Mouse (Mus musculus): ENCODE measurements around the gene 4930550C14Rik. TPM values are rescaled to one million over a fixed set of nuclear protein-coding genes. Genes with fewer than 3 reads are reported as not detected.

The 4930550C14Rik gene
- polyA plus RNA-seq, 1 experiment, result not detected

- H3K4me1 ChIP-seq (ENCODE audit: control insufficient read depth, insufficient read depth, low read length), result no peaks in the 10 kb centered on the region
Measured at GRCm38 (mm10) chr9:53408953-53409361, 6.8 kb downstream of the 4930550C14Rik start.

GRCm38 (mm10) chr9:53409427-53409826, 7.3 kb downstream of the 4930550C14Rik start:
- no peaks in the 10 kb centered on the region for H3K4me1 ChIP-seq (ENCODE audit: control insufficient read depth, insufficient read depth, low read length)
- TF ChIP-seq CTCF (IDR thresholded peaks at IDR 0.05; ENCODE audit: control insufficient read depth, insufficient read depth, low read length) (no peak), POLR2A (IDR thresholded peaks at IDR 0.05; ENCODE audit: borderline replicate concordance, control insufficient read depth, low read depth, low read length) (no peak)
- 75% methylated on average over 3 of the region's 3 CpGs for WGBS
- no peak overlapping the region for H3K27ac ChIP-seq (ENCODE audit: control insufficient read depth, insufficient read depth, low read depth, low read length, poor library complexity)
- no peak overlapping the region for H3K4me3 ChIP-seq (replicated peaks; ENCODE audit: control insufficient read depth, low read depth, low read length)

More at GRCm38 (mm10) chr9:53408953-53409361, 6.8 kb downstream of the 4930550C14Rik start:
- no peak for TF ChIP-seq CTCF (IDR thresholded peaks at IDR 0.05; ENCODE audit: control insufficient read depth, insufficient read depth, low read length)
- no peak for TF ChIP-seq POLR2A (IDR thresholded peaks at IDR 0.05; ENCODE audit: borderline replicate concordance, control insufficient read depth, low read depth, low read length)
- H3K4me3 ChIP-seq (replicated peaks; ENCODE audit: control insufficient read depth, low read depth, low read length), result no peak overlapping the region
- 79% methylated on average over 2 of the region's 2 CpGs for WGBS
- no peak overlapping the region for H3K27ac ChIP-seq (ENCODE audit: control insufficient read depth, insufficient read depth, low read depth, low read length, poor library complexity)

GRCm38 (mm10) chr9:53422133-53422896, 20.2 kb downstream of the 4930550C14Rik start:
- no peaks in the 10 kb centered on the region for H3K4me1 ChIP-seq (ENCODE audit: control insufficient read depth, insufficient read depth, low read length)
- H3K4me3 ChIP-seq (replicated peaks; ENCODE audit: control insufficient read depth, low read depth, low read length), result no peak overlapping the region
- H3K27ac ChIP-seq (ENCODE audit: control insufficient read depth, insufficient read depth, low read depth, low read length, poor library complexity), result no peak overlapping the region; the same call in 1 of the 2 replicates
- 31% methylated on average over 9 of the region's 9 CpGs for WGBS
- TF ChIP-seq CTCF (IDR thresholded peaks at IDR 0.05; ENCODE audit: control insufficient read depth, insufficient read depth, low read length), result no peak
- no peak for TF ChIP-seq POLR2A (IDR thresholded peaks at IDR 0.05; ENCODE audit: borderline replicate concordance, control insufficient read depth, low read depth, low read length)

GRCm38 (mm10) chr9:53426726-53427125, 24.6 kb downstream of the 4930550C14Rik start:
- Histone ChIP-seq H3K27ac (ENCODE audit: control insufficient read depth, insufficient read depth, low read depth, low read length, poor library complexity) (no peak overlapping the region), H3K4me3 (replicated peaks; ENCODE audit: control insufficient read depth, low read depth, low read length) (no peak overlapping the region), H3K4me1 (ENCODE audit: control insufficient read depth, insufficient read depth, low read length) (no peaks in the 10 kb centered on the region)
- 79% methylated on average over 3 of the region's 3 CpGs for WGBS
- no peak for TF ChIP-seq POLR2A (IDR thresholded peaks at IDR 0.05; ENCODE audit: borderline replicate concordance, control insufficient read depth, low read depth, low read length)
- no peak for TF ChIP-seq CTCF (IDR thresholded peaks at IDR 0.05; ENCODE audit: control insufficient read depth, insufficient read depth, low read length)

- TF ChIP-seq CTCF (IDR thresholded peaks at IDR 0.05; ENCODE audit: control insufficient read depth, insufficient read depth, low read length), result no peak
- Histone ChIP-seq H3K27ac (ENCODE audit: control insufficient read depth, insufficient read depth, low read depth, low read length, poor library complexity) (no peak overlapping the region), H3K4me1 (ENCODE audit: control insufficient read depth, insufficient read depth, low read length) (no peaks in the 10 kb centered on the region), H3K4me3 (replicated peaks; ENCODE audit: control insufficient read depth, low read depth, low read length) (no peak overlapping the region)
- WGBS, result 47% methylated on average over 3 of the region's 3 CpGs
Measured at GRCm38 (mm10) chr9:53427638-53428037, 25.5 kb downstream of the 4930550C14Rik start.

- WGBS, result 50% methylated on average over 14 of the region's 14 CpGs
- TF ChIP-seq POLR2A (IDR thresholded peaks at IDR 0.05; ENCODE audit: borderline replicate concordance, control insufficient read depth, low read depth, low read length), result no peak
- no peak for TF ChIP-seq CTCF (IDR thresholded peaks at IDR 0.05; ENCODE audit: control insufficient read depth, insufficient read depth, low read length)
- no peak overlapping the region for H3K27ac ChIP-seq (ENCODE audit: control insufficient read depth, insufficient read depth, low read depth, low read length, poor library complexity)
- H3K4me1 ChIP-seq (ENCODE audit: control insufficient read depth, insufficient read depth, low read length), result no peaks in the 10 kb centered on the region
- H3K4me3 ChIP-seq (replicated peaks; ENCODE audit: control insufficient read depth, low read depth, low read length), result no peak overlapping the region
Measured at GRCm38 (mm10) chr9:53435830-53436570, 33.9 kb downstream of the 4930550C14Rik start.

- TF ChIP-seq POLR2A (IDR thresholded peaks at IDR 0.05; ENCODE audit: borderline replicate concordance, control insufficient read depth, low read depth, low read length) (no peak), CTCF (IDR thresholded peaks at IDR 0.05; ENCODE audit: control insufficient read depth, insufficient read depth, low read length) (no peak)
- no peaks in the 10 kb centered on the region for H3K4me1 ChIP-seq (ENCODE audit: control insufficient read depth, insufficient read depth, low read length)
- H3K27ac ChIP-seq (ENCODE audit: control insufficient read depth, insufficient read depth, low read depth, low read length, poor library complexity), result no peak overlapping the region
- WGBS, result 89% methylated on average over 1 of the region's 1 CpGs
- H3K4me3 ChIP-seq (replicated peaks; ENCODE audit: control insufficient read depth, low read depth, low read length), result no peak overlapping the region
Measured at GRCm38 (mm10) chr9:53450609-53451008, 48.5 kb downstream of the 4930550C14Rik start.

GRCm38 (mm10) chr9:53452038-53452437, 49.9 kb downstream of the 4930550C14Rik start:
- Histone ChIP-seq H3K4me3 (replicated peaks; ENCODE audit: control insufficient read depth, low read depth, low read length) (no peak overlapping the region), H3K27ac (ENCODE audit: control insufficient read depth, insufficient read depth, low read depth, low read length, poor library complexity) (no peak overlapping the region), H3K4me1 (ENCODE audit: control insufficient read depth, insufficient read depth, low read length) (no peaks in the 10 kb centered on the region)
- TF ChIP-seq CTCF (IDR thresholded peaks at IDR 0.05; ENCODE audit: control insufficient read depth, insufficient read depth, low read length) (no peak), POLR2A (IDR thresholded peaks at IDR 0.05; ENCODE audit: borderline replicate concordance, control insufficient read depth, low read depth, low read length) (no peak)
- 88% methylated on average over 2 of the region's 2 CpGs for WGBS

Data from bone marrow, adult 2 months (tissue).